Mouse (Mus musculus): Measurements from ENCODE around the gene Zfp493. TPM values are rescaled to one million over a fixed set of nuclear protein-coding genes. Genes with fewer than 3 reads are reported as not detected.
A peak's percentile ranks its signal among the peaks of the same experiment; 100 is the strongest.
"Not testable (repeated sequence)": the region's sequence is repeated elsewhere in the genome, so short reads cannot be mapped to it uniquely, and the experiment has no call there.

The Zfp493 gene
- polyA plus RNA-seq (2014; fragmentation: Nextera tagmentation; extraction: Ambion mirVana) = 1.3 and 1.5 TPM in 2 replicates

DNA sequence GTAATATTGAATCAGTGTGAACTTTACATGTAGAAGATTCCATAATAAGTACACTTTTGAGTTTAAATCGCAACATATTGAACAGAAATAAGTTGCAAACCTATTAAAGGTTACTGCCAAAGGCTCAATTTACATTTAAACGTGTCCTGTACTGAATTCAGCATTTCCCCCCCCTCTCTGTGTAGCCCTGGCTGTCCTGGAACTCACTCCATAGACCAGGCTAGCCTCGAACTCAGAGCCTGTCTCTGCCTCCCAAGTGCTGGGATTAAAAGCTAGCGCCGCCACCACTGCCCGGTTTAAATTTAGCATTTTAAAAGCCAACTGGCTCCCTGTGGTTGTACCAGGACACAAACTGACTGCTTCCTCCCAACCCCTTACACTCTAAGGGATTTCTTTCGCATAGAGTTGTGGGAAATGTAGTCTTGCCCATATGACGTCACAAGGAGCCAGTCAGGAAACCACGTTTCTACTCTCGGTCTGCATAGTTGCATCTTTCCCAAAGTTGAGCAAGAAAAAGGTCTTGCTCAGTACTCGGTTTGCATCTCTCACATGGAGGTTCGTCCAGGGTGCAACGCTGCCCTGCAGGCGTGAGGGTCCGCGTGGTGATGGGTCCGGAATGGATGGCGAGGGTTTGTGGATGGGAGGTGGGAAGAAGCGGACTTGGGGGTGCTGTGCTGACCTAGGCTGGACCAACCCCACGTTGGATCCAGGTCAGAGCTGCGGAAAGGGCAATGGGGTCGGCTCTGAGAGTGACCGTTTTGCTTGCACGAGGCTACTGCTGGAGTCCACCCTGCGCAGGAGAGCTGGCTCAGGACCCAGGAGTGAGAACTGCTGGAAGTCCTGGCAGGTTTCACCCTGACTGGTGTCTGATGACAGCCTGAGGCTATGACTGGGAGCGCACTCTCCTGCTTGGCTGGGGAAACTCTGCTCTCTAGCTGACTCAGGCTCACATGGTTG lies at the start of gene Zfp493:
TSS of gene Zfp493 (plus strand) at position 429 of the 957 bp plus-strand sequence.
- Histone ChIP-seq H3K27me3 (ENCODE audit: control insufficient read depth, insufficient read depth, low read length) (no peaks in the 10 kb centered on the region), H3K4me1 (ENCODE audit: control insufficient read depth in 2 of 2, insufficient read depth in 2 of 2, low read length in 2 of 2) (peaks cover 0 to 3% of the 10 kb centered on the region in 2 experiments; a peak in 2 of 4 replicates), H3K36me3 (ENCODE audit: control insufficient read depth, insufficient read depth, low read length) (0 out of 2 replicates have a peak, but pooled peaks cover 4% of the 10 kb centered on the region), H3K4me2 (ENCODE audit: low read length) (peak within 1 kb of the TSS; percentile 89), H3K27ac (replicated peaks in 1 of 2; ENCODE audit: control insufficient read depth in 1 of 2, insufficient read depth in 1 of 2, low read depth in 2 of 2, low read length in 2 of 2) (peak within 1 kb of the TSS; percentile 43 to 57; a peak in 2 of 4 replicates), H3K9ac (ENCODE audit: low read length) (peak within 1 kb of the TSS; percentile 78), H3K4me3 (ENCODE audit: control insufficient read depth in 1 of 2, insufficient read depth in 1 of 2, low read depth in 1 of 2, low read length in 2 of 2) (peak within 1 kb of the TSS; percentile 73 to 93), H3K9me3 (ENCODE audit: control insufficient read depth, low read length) (no peaks in the 10 kb centered on the region)
- WGBS = 6% methylated on average over 26 of the region's 26 CpGs
- peak; percentile 85 for ATAC-seq (ENCODE audit: insufficient number of reproducible peaks, insufficient read depth, low FRiP score, low read depth)

DNA sequence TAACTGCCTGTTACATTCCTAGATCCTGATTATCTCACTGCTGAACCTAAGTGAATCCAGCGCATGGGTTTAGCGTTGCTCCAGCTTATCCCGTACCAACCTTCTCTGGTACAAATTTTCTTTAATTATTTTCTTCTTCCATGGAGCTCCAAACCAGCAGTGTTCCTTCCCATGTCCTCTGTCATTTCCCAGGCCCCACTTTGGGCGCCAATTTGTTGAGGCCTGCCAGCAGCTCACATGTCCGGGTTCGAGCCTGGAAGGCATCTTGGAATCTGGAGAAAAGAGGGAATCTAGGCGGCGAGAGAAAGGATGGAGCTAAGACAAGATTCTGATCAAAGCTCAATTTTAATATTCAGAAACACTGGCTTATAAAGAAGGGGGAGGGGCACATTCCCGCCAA lies 45.1 kb upstream of the Zfp493 start:
- not testable (repeated sequence) for H3K9me3 ChIP-seq (ENCODE audit: control insufficient read depth, low read length); H3K27me3 ChIP-seq (ENCODE audit: control insufficient read depth, insufficient read depth, low read length); ATAC-seq (ENCODE audit: insufficient number of reproducible peaks, insufficient read depth, low FRiP score, low read depth); H3K27ac ChIP-seq (replicated peaks in 1 of 2; ENCODE audit: control insufficient read depth in 1 of 2, insufficient read depth in 1 of 2, low read depth in 2 of 2, low read length in 2 of 2); H3K36me3 ChIP-seq (ENCODE audit: control insufficient read depth, insufficient read depth, low read length); H3K9ac ChIP-seq (ENCODE audit: low read length); H3K4me3 ChIP-seq (ENCODE audit: control insufficient read depth in 1 of 2, insufficient read depth in 1 of 2, low read depth in 1 of 2, low read length in 2 of 2); H3K4me1 ChIP-seq (ENCODE audit: control insufficient read depth in 2 of 2, insufficient read depth in 2 of 2, low read length in 2 of 2); H3K4me2 ChIP-seq (ENCODE audit: low read length)
- 90% methylated on average over 9 of the region's 9 CpGs for WGBS

DNA sequence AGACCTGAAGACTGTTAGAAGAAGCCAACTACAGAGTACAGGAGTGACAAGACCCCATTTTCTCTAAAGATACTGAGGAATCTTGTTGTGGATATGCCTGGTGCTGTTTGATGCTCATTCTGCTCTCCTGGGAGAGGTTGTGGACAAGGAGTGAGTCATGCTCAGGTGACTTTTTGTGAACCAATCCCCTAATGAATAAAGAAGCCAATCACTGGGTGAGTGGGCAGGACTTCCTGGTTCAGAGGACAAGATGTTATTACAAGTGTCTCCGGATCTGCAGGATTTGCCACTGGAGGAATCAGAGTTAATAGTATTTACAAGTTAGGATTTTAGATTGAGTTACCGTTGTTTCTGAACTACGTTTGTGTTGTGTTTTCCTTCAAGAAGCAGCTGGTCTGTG lies 36.6 kb upstream of the Zfp493 start:
- no peak for ATAC-seq (ENCODE audit: insufficient number of reproducible peaks, insufficient read depth, low FRiP score, low read depth)
- peaks cover 7% of the 10 kb centered on the region for H3K9me3 ChIP-seq (ENCODE audit: control insufficient read depth, low read length)
- H3K4me2 ChIP-seq (ENCODE audit: low read length) = no peak overlapping the region
- peaks cover 3% of the 10 kb centered on the region for H3K36me3 ChIP-seq (ENCODE audit: control insufficient read depth, insufficient read depth, low read length)
- WGBS = 90% methylated on average over 3 of the region's 3 CpGs
- no peak overlapping the region for H3K27ac ChIP-seq (replicated peaks in 1 of 2; ENCODE audit: control insufficient read depth in 1 of 2, insufficient read depth in 1 of 2, low read depth in 2 of 2, low read length in 2 of 2)
- H3K4me1 ChIP-seq (ENCODE audit: control insufficient read depth in 2 of 2, insufficient read depth in 2 of 2, low read length in 2 of 2) = no peaks in the 10 kb centered on the region
- H3K4me3 ChIP-seq (ENCODE audit: control insufficient read depth in 1 of 2, insufficient read depth in 1 of 2, low read depth in 1 of 2, low read length in 2 of 2) = no peak overlapping the region
- no peaks in the 10 kb centered on the region for H3K27me3 ChIP-seq (ENCODE audit: control insufficient read depth, insufficient read depth, low read length)
- no peak overlapping the region for H3K9ac ChIP-seq (ENCODE audit: low read length)

DNA sequence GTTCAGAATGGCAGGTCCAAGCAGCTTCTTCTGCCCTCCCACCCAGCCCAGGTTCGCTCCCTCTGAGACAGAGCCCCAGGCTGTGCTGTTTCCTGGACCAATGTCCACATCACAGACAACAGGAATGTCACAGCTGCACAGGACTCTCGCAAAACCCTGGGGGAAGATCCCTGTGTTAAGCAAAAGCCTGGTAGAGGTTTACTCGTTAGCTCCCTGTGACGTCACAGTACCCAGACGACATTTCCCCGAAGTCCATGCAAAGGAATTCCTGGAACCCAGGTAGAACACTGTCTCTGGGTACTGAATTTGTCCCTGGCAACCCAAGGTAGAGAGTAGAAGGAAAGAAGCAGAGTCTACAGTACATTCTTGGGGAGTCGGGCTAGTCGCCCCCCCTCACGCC lies 35.6 kb upstream of the Zfp493 start:
- Histone ChIP-seq H3K27me3 (ENCODE audit: control insufficient read depth, insufficient read depth, low read length) (no peaks in the 10 kb centered on the region), H3K4me1 (ENCODE audit: control insufficient read depth in 2 of 2, insufficient read depth in 2 of 2, low read length in 2 of 2) (no peaks in the 10 kb centered on the region), H3K9me3 (ENCODE audit: control insufficient read depth, low read length) (peaks cover 14% of the 10 kb centered on the region), H3K27ac (replicated peaks in 1 of 2; ENCODE audit: control insufficient read depth in 1 of 2, insufficient read depth in 1 of 2, low read depth in 2 of 2, low read length in 2 of 2) (no peak overlapping the region), H3K36me3 (ENCODE audit: control insufficient read depth, insufficient read depth, low read length) (peaks cover 11% of the 10 kb centered on the region), H3K4me2 (ENCODE audit: low read length) (no peak overlapping the region), H3K4me3 (ENCODE audit: control insufficient read depth in 1 of 2, insufficient read depth in 1 of 2, low read depth in 1 of 2, low read length in 2 of 2) (no peak overlapping the region), H3K9ac (ENCODE audit: low read length) (no peak overlapping the region)
- no peak for ATAC-seq (ENCODE audit: insufficient number of reproducible peaks, insufficient read depth, low FRiP score, low read depth)
- WGBS = 87% methylated on average over 9 of the region's 9 CpGs

DNA sequence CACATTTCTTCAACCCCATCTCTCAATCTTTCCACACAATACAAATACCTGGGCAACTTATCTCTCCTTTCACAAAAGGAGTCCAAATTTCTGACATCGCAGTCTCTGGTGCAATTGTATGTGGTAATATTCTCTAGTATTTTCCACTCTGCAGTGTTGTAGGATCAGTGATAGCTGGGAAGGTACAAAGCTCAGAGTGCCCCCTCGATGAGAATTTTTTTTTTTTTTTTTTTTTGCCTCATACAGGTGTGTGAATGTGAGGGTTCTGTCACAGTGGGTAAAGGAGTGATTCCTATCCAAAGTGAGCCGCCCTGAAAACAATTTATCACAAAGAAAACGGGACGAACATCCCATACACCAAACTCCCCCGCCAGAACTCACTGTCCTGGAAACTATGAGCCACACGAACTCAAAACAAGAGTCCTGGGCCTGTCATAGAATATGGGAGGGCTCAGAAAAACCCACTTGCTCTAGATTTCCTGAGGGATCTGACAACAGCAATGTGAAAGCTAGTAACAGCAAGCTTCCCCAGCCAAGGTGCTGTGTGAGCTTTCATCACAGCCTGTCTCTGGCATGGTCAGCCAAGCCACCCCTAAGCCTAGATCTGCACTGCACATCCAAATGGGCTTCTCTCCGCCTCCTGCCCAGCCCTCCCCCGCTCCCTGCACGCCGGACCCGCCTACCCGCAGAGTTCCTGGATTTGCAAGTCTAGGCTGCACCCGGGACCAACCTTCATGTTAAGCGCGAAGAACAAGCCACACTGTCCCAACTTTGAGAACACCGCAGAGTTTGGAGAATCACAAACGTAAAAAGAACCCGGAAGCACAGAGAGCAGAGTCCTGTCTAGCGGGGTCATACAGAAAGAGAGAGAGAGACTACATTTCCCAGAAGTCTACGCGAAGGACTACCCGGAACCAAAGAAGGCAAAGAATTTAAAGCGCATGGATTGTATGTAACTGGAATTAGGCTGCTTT lies 24.9 kb upstream of the Zfp493 start, which contains the start of gene Zfp85:
TSS of gene Zfp85 (minus strand) at position 896 of the 974 bp plus-strand sequence.
- H3K4me3 ChIP-seq (ENCODE audit: control insufficient read depth in 1 of 2, insufficient read depth in 1 of 2, low read depth in 1 of 2, low read length in 2 of 2) = peak within 1 kb of the TSS; percentile 60 to 100
- H3K9me3 ChIP-seq (ENCODE audit: control insufficient read depth, low read length) = no peaks in the 10 kb centered on the region
- H3K4me1 ChIP-seq (ENCODE audit: control insufficient read depth in 2 of 2, insufficient read depth in 2 of 2, low read length in 2 of 2) = peaks cover 0 to 4% of the 10 kb centered on the region in 2 experiments; a peak in 1 of 4 replicates
- WGBS = 6% methylated on average over 24 of the region's 24 CpGs
- peak within 1 kb of the TSS; percentile 68 for H3K4me2 ChIP-seq (ENCODE audit: low read length)
- peak within 1 kb of the TSS; percentile 58 to 95 for H3K27ac ChIP-seq (replicated peaks in 1 of 2; ENCODE audit: control insufficient read depth in 1 of 2, insufficient read depth in 1 of 2, low read depth in 2 of 2, low read length in 2 of 2)
- peak within 1 kb of the TSS; percentile 76 for H3K9ac ChIP-seq (ENCODE audit: low read length)
- peak; percentile 81 for ATAC-seq (ENCODE audit: insufficient number of reproducible peaks, insufficient read depth, low FRiP score, low read depth)
- H3K27me3 ChIP-seq (ENCODE audit: control insufficient read depth, insufficient read depth, low read length) = no peaks in the 10 kb centered on the region
- peaks cover 10% of the 10 kb centered on the region for H3K36me3 ChIP-seq (ENCODE audit: control insufficient read depth, insufficient read depth, low read length)

DNA sequence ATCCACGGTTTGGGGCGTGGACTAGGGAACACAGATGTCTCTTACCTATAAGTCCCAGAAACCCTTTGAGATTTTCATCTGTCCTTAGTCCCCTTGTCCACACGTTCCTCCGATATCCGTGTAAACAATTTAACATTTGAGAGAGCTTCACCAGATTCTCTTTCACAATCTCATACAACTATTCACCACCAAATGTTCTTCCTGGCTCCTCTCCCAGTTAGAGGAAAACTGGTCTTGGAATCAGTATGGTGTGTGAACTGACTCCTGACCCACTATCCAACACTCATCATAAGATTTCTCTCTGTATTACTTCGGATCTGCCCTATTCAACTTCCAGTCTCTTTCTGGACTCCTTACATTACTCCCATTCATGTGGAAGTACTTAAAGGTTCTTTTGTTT lies 23.7 kb upstream of the Zfp493 start:
- no peak overlapping the region for H3K4me2 ChIP-seq (ENCODE audit: low read length)
- peaks cover 0 to 4% of the 10 kb centered on the region in 2 experiments; a peak in 1 of 4 replicates for H3K4me1 ChIP-seq (ENCODE audit: control insufficient read depth in 2 of 2, insufficient read depth in 2 of 2, low read length in 2 of 2)
- no peak overlapping the region for H3K27ac ChIP-seq (replicated peaks in 1 of 2; ENCODE audit: control insufficient read depth in 1 of 2, insufficient read depth in 1 of 2, low read depth in 2 of 2, low read length in 2 of 2)
- no peak for ATAC-seq (ENCODE audit: insufficient number of reproducible peaks, insufficient read depth, low FRiP score, low read depth)
- no peaks in the 10 kb centered on the region for H3K9me3 ChIP-seq (ENCODE audit: control insufficient read depth, low read length)
- H3K27me3 ChIP-seq (ENCODE audit: control insufficient read depth, insufficient read depth, low read length) = no peaks in the 10 kb centered on the region
- no peak overlapping the region for H3K9ac ChIP-seq (ENCODE audit: low read length)
- H3K4me3 ChIP-seq (ENCODE audit: control insufficient read depth in 1 of 2, insufficient read depth in 1 of 2, low read depth in 1 of 2, low read length in 2 of 2) = no peak overlapping the region
- H3K36me3 ChIP-seq (ENCODE audit: control insufficient read depth, insufficient read depth, low read length) = peaks cover 7% of the 10 kb centered on the region
- 76% methylated on average over 6 of the region's 6 CpGs for WGBS

DNA sequence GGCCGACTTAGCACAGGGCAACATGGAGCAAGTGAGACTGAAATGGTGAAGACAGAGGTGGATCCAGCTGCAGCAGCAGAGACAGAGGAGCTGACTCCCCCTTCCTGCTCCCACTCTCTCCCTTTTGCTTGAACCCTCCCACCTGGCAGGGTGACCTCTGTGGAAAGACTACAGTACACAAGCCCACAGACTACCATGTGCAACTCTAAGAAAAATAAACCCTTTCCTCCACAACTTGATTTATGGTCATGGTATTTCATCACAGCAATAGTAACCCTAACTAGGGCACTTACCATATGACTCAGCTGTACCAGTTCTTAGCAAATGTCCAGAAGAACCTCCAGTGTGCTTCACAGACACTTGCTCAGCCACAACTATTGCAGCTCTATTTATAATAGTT lies 19.5 kb upstream of the Zfp493 start:
- Histone ChIP-seq H3K9ac (ENCODE audit: low read length) (no peak overlapping the region), H3K4me3 (ENCODE audit: control insufficient read depth in 1 of 2, insufficient read depth in 1 of 2, low read depth in 1 of 2, low read length in 2 of 2) (no peak overlapping the region), H3K27me3 (ENCODE audit: control insufficient read depth, insufficient read depth, low read length) (no peaks in the 10 kb centered on the region), H3K4me1 (ENCODE audit: control insufficient read depth in 2 of 2, insufficient read depth in 2 of 2, low read length in 2 of 2) (no peaks in the 10 kb centered on the region), H3K9me3 (ENCODE audit: control insufficient read depth, low read length) (no peaks in the 10 kb centered on the region), H3K36me3 (ENCODE audit: control insufficient read depth, insufficient read depth, low read length) (no peaks in the 10 kb centered on the region), H3K27ac (replicated peaks in 1 of 2; ENCODE audit: control insufficient read depth in 1 of 2, insufficient read depth in 1 of 2, low read depth in 2 of 2, low read length in 2 of 2) (no peak overlapping the region), H3K4me2 (ENCODE audit: low read length) (no peak overlapping the region)
- WGBS = 67% methylated on average over 1 of the region's 1 CpGs
- no peak for ATAC-seq (ENCODE audit: insufficient number of reproducible peaks, insufficient read depth, low FRiP score, low read depth)
